Mouse (Mus musculus) neural tube, embryonic 12.5 days (tissue): ENCODE measurements at regions not wholly inside any gene's neighbourhood (a gene's known extent, or its start where the extent isn't known, plus 50 kb on each side); places are given as distances from the start of the nearest gene placed in this dataset.
A peak's percentile ranks its signal among the peaks of the same experiment; 100 is the strongest.

Experiments
- ATAC-seq: fragments of 200-750 bp; cut with Nextera tagmentation; 2 replicates; pipeline ENCODE4 v1.8.0; 2017; ENCODE audit warnings: low read depth, mild to moderate bottlenecking, moderate TSS enrichment, moderate library complexity; ENCODE audit not compliant: low FRiP score
- H3K27ac ChIP-seq: fragments of 300-500 bp; sonication (generic); 2 replicates; pipeline ENCODE4 v1.5.1; 2016
- H3K27me3 ChIP-seq: fragments of 300-500 bp; sonication (generic); replicated peaks from 2 replicates; pipeline ENCODE4 v1.6.1; 2016; ENCODE audit warnings: mild to moderate bottlenecking
- H3K36me3 ChIP-seq: fragments of 300-500 bp; sonication (generic); 2 replicates; pipeline ENCODE4 v1.6.1; 2016; ENCODE audit warnings: mild to moderate bottlenecking
- H3K4me1 ChIP-seq: fragments of 300-500 bp; sonication (generic); 2 replicates; pipeline ENCODE4 v1.6.1; 2016
- H3K4me2 ChIP-seq: fragments of 300-500 bp; sonication (generic); replicated peaks from 2 replicates; pipeline ENCODE4 v1.6.1; 2016; ENCODE audit warnings: mild to moderate bottlenecking
- H3K4me3 ChIP-seq: fragments of 300-500 bp; sonication (generic); 2 replicates; pipeline ENCODE4 v1.5.1; 2016
- H3K9ac ChIP-seq: fragments of 300-500 bp; sonication (generic); 2 replicates; pipeline ENCODE4 v1.6.1; 2016; ENCODE audit warnings: mild to moderate bottlenecking
- H3K9me3 ChIP-seq: fragments of 300-500 bp; sonication (generic); 2 replicates; pipeline ENCODE4 v1.6.1; 2016; ENCODE audit warnings: mild to moderate bottlenecking
- WGBS: fragments of 180-500 bp; shearing (Covaris S2); methylation state at CpG from one replicate; pipeline ENCODE4 v1.1.7; 2016; 5-methylcytosine and 5-hydroxymethylcytosine counted together

DNA sequence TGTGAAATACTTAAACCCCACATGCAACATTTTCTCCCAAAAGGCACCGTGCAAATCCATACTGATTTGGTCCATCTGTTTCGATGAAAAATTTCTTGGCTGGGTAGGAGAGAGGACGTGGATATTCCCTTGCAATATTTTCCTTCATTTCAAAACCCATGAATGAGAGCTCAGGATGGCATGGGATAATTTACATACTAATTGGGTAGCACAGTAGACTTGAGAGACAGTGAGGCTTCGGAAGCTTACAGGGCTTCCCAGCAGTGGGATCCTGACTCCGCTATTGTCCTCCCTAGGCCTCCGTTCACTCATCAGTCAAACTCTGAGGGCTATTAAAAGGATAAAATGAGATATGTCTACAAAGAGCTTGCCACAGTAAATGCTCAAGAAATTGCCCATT is 59.8 kb downstream of the Sox3 start:
- Histone ChIP-seq H3K27me3 (no peaks in the 10 kb centered on the region), H3K4me2 (no peak overlapping the region), H3K9ac (no peak overlapping the region), H3K27ac (no peak overlapping the region), H3K9me3 (no peaks in the 10 kb centered on the region), H3K36me3 (no peaks in the 10 kb centered on the region), H3K4me3 (no peak overlapping the region), H3K4me1 (no peaks in the 10 kb centered on the region)
- WGBS = 60% methylated on average over 6 of the region's 6 CpGs
- no peak for ATAC-seq

DNA sequence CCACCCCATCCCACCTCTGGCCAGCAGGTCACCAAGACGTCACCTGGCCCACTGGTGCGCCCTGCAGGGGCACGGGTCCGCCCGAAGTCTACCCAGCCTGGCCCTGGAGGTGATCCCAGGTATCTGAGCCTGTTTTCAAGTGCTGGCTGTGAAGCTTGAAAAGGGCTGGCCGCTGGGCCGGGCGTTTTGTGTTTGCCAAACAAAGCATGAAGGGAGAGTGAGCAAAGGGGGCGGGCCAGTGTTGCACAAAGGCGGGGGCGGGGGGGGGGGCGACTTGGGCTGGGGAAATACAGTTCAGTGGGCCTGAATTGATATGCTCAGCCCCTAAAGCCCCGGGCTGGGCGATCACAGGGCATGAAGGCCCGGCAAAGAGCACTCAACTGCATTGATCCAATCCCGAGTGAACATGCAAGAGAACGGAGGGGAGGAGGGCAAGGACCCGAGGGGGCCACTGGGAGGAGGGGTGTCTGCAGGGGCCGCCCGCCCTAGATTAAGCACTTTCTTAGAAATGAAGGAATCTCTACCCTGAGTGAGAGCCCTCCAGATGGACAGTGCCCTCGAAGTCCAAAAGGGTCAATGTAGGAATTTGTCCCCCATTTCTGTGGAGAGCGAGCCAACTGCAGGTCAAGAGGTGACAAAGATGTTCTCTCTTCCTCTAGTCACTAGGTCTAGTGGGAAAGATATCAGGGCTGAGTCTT is 61.8 kb downstream of the Sox3 start:
- no peak overlapping the region for H3K27ac ChIP-seq
- H3K4me3 ChIP-seq = no peak overlapping the region
- H3K9ac ChIP-seq = no peak overlapping the region
- no peaks in the 10 kb centered on the region for H3K9me3 ChIP-seq
- H3K36me3 ChIP-seq = no peaks in the 10 kb centered on the region
- no peaks in the 10 kb centered on the region for H3K27me3 ChIP-seq
- ATAC-seq = peak; percentile 88
- WGBS = 26% methylated on average over 22 of the region's 22 CpGs
- peak overlapping the region; percentile 43 for H3K4me2 ChIP-seq
- H3K4me1 ChIP-seq = no peaks in the 10 kb centered on the region

DNA sequence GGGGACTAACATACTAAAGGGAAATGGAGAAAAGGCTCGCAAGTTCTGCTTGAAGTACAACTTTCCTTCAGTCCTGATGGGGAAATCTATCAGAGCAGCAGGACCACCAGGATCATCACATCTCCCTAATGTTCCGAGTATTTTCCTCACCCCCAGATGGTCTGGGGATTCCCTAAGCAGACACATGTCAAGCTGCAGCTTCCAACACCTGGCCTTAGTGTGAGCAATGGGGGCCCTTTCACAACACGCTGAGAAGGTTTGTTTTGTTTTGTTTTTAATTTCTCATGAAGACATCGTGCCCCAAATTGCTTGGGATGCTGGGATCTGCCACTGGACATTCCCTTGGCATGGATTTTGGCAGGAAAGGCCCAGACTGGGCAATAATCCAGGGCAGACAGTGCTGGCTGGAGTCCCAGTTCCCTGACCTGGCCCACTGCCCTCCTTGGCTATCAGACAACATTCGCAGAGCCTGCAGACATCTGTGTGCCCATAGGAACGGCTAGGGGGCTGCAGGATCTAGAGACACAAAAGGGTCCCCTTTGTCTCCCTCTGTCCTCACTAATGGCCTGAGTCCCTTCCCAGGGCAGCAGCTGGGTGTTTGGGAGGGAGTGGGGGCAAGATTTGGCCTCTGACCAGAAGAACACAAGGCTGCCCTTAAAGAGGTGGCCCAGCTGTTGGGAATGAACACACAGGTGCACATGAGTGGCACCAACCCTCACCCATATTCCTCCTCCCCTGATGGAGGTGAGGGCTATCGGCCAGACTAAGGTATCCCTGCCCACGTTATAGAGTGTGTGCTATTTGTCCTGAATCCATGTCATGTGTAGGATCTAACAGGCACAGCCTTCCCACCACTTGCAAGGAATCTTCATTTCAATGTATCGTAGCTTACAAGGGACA is 67.8 kb downstream of the Sox3 start:
- H3K9ac ChIP-seq = no peak overlapping the region
- H3K9me3 ChIP-seq = no peaks in the 10 kb centered on the region
- 77% methylated on average over 9 of the region's 9 CpGs for WGBS
- no peak for ATAC-seq
- no peaks in the 10 kb centered on the region for H3K4me1 ChIP-seq
- no peak overlapping the region for H3K27ac ChIP-seq
- H3K27me3 ChIP-seq = no peaks in the 10 kb centered on the region
- no peaks in the 10 kb centered on the region for H3K36me3 ChIP-seq
- H3K4me2 ChIP-seq = no peak overlapping the region
- no peak overlapping the region for H3K4me3 ChIP-seq

DNA sequence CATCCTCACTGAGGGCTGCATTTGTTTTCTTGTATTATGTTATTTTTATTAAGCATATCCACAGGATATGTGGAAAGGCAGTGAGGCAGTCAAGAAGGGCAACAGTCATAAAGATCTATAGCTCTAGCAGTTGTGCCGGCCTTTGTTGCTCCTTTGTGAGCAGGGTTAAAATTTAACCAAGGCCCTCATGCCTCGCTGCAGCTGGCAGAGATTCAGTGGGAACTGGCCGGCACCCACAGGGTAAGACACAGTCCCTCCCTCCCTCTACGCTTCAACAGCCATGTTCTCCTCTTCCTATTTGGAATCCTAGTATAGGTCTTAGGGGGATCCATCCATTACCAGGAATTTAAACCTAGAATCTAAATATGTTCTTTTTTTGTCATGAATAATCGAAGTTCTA is 94.7 kb downstream of the Sox3 start:
- Histone ChIP-seq H3K9ac (no peak overlapping the region), H3K27me3 (no peaks in the 10 kb centered on the region), H3K4me2 (no peak overlapping the region), H3K4me1 (no peaks in the 10 kb centered on the region), H3K9me3 (no peaks in the 10 kb centered on the region), H3K27ac (no peak overlapping the region), H3K36me3 (no peaks in the 10 kb centered on the region), H3K4me3 (no peak overlapping the region)
- WGBS = 34% methylated on average over 5 of the region's 5 CpGs
- no peak for ATAC-seq

DNA sequence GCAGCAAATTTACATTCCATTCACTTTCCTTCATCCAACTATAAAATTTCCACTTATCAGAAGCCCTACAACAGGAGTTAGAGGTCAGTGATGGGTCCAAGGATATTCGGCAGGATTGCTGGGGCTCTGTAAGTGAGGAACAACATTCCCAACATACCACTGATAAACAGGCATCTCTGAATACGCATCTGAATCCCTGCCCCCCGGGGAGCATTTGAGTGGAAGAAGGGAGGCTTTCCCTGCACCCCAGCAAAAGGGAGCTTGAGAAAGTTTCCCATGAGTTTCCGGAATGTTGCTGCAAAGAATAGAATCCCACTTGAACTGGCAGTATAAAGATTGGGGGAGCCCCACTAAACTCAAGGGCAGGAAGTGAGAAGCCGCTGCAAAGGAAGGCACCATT is 112.5 kb downstream of the Sox3 start:
- Histone ChIP-seq H3K4me3 (no peak overlapping the region), H3K4me2 (no peak overlapping the region), H3K9me3 (no peaks in the 10 kb centered on the region), H3K27ac (no peak overlapping the region), H3K36me3 (no peaks in the 10 kb centered on the region), H3K9ac (no peak overlapping the region), H3K4me1 (no peaks in the 10 kb centered on the region), H3K27me3 (no peaks in the 10 kb centered on the region)
- 34% methylated on average over 5 of the region's 5 CpGs for WGBS
- ATAC-seq = no peak

DNA sequence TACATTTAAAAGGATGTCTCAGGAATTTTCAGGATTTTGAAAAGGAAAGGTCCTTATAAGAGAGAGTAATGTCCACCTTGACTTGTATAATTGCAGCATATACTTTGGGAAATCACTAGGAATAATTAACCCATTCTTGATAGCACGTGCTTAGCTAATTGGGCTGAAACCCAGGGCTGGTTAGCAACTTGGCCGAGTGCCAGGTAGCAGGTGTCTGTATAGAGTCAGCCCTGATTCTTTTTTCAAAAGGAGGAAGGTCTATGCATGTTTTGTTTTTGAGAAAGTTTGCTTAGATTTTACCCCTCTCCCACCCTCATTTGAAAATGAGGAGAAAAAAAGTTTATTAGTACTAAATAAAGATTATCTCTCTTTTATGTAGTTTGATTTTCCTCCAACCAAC is 113.1 kb downstream of the Sox3 start:
- H3K4me3 ChIP-seq = no peak overlapping the region
- 42% methylated on average over 2 of the region's 2 CpGs for WGBS
- no peak for ATAC-seq
- H3K27ac ChIP-seq = no peak overlapping the region
- no peaks in the 10 kb centered on the region for H3K27me3 ChIP-seq
- no peaks in the 10 kb centered on the region for H3K9me3 ChIP-seq
- H3K4me2 ChIP-seq = no peak overlapping the region
- H3K4me1 ChIP-seq = no peaks in the 10 kb centered on the region
- H3K36me3 ChIP-seq = no peaks in the 10 kb centered on the region
- no peak overlapping the region for H3K9ac ChIP-seq

DNA sequence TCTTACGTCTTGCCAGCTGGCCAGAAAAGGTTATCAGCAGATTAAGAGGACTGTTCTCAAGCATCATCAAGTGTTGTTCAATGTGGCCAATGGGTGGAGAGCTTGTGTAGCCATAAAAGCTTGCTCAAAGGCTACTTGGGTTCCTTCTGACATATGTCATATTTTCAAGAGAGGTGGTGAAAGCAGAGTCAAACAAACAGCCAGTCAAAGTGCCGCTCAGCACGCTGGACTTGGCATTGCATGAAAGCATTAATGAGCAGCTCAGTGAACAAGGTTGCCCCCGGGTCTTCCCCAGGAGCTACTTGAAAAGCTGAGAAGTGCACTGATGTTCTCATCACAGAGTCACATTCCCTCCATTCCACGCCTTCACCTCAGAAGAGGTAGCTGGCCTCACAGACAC is 119.6 kb downstream of the Sox3 start:
- H3K4me2 ChIP-seq = no peak overlapping the region
- H3K9me3 ChIP-seq = no peaks in the 10 kb centered on the region
- H3K4me3 ChIP-seq = no peak overlapping the region
- no peak overlapping the region for H3K9ac ChIP-seq
- ATAC-seq = no peak
- no peaks in the 10 kb centered on the region for H3K4me1 ChIP-seq
- H3K36me3 ChIP-seq = no peaks in the 10 kb centered on the region
- no peak overlapping the region for H3K27ac ChIP-seq
- whole genome bisulfite sequencing = 79% methylated on average over 5 of the region's 5 CpGs
- H3K27me3 ChIP-seq = no peaks in the 10 kb centered on the region

DNA sequence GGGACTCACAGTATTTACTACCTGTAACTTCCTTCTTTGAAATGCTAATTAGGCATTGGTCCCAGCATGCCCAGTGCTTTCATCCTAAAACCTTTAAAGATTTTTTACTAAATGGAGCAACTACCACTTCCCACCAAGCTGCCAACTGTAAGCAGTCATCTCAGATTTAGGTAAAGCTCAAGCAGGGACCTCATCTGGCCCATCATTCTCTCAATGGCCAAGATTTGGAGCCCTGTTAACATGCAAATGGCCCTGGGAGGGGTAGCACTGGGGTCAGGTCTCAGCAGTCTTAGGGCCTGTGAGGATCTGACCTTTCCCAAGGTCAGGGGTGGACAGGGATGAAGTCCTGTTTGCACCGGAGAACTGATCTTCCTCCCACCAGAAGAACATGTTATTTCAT is 120.8 kb downstream of the Sox3 start:
- H3K4me2 ChIP-seq = no peak overlapping the region
- H3K4me1 ChIP-seq = no peaks in the 10 kb centered on the region
- ATAC-seq = no peak
- H3K36me3 ChIP-seq = no peaks in the 10 kb centered on the region
- no peaks in the 10 kb centered on the region for H3K27me3 ChIP-seq
- no peak overlapping the region for H3K9ac ChIP-seq
- no peak overlapping the region for H3K4me3 ChIP-seq
- H3K27ac ChIP-seq = no peak overlapping the region
- 39% methylated on average over 1 of the region's 1 CpGs for WGBS
- H3K9me3 ChIP-seq = no peaks in the 10 kb centered on the region

DNA sequence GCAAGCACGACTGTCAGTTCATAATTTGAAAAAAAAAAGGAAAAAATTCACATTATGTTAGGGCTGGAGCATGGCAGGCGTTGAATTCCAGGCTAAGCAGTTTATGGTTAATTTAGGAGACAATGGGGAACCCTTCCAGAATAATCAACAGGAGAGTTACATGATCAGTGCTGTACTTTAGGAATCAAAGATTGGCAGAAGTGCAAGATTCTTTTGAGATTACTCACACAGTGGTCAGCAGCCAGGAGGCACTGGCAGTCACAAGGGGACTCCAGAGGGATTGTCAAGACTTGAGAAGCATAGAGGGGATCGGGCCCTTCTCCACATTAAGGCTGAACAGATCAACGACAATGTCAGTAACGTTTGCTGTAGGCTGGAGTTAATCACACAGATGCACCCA is 142.8 kb downstream of the Sox3 start:
- H3K4me3 ChIP-seq = no peak overlapping the region
- H3K27me3 ChIP-seq = no peaks in the 10 kb centered on the region
- H3K9ac ChIP-seq = no peak overlapping the region
- WGBS = 66% methylated on average over 5 of the region's 5 CpGs
- H3K4me1 ChIP-seq = no peaks in the 10 kb centered on the region
- no peak overlapping the region for H3K4me2 ChIP-seq
- H3K9me3 ChIP-seq = no peaks in the 10 kb centered on the region
- no peak overlapping the region for H3K27ac ChIP-seq
- no peak for ATAC-seq
- no peaks in the 10 kb centered on the region for H3K36me3 ChIP-seq

DNA sequence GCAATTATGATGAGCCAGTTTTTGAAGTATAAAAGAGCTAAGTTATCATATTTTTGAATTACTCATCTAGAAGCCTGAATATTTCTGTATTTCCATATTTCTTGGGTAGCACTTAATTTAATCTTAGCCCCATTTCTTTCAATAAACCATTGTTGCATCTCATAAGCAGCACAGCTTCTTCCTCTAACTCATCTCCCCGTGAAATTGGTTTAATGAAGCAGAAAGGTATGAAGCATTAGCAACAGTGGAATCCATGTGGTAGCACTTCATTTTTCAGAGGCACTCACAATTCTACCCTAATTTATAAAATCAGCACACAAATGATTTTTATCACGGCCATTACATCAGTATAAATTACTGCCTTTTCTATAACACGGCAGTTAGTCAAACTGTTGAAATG is 149.3 kb downstream of the Sox3 start:
- Histone ChIP-seq H3K9me3 (no peaks in the 10 kb centered on the region), H3K36me3 (no peaks in the 10 kb centered on the region), H3K27ac (no peak overlapping the region), H3K9ac (no peak overlapping the region), H3K27me3 (no peaks in the 10 kb centered on the region), H3K4me3 (no peak overlapping the region), H3K4me1 (no peaks in the 10 kb centered on the region), H3K4me2 (no peak overlapping the region)
- ATAC-seq = no peak
- WGBS = 53% methylated on average over 3 of the region's 3 CpGs

DNA sequence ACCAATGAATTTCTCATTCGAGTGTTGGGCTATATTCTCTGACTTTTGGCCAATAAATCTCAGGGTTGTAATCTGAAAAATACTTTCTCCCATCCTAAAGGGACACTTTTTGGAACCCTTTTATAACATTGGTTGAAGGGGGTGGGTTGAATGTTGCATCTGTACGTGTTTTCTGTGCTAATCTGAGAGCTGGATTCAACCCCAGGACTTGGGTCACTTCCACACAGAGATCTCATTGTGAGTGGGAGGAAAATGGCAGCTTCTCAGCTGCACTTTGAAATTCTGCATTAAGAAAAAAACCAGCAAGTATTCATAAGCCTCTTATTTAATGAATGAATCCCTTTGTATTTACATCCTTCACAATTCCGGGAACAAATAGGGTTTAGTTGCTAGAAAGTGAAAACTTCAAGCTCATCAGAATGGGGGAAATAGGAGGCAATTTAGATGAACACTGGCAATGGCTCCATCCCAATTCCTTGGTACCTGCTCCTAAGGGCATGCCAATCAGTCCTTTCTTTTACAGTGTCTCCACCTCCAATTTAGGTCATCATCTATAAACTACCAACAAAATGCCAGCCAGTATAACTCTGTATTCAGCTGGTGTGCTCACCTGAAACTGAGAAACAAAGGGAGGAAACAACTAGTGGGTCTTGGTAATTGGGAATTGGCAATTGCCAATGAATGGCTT is 150.1 kb downstream of the Sox3 start:
- no peak overlapping the region for H3K27ac ChIP-seq

DNA sequence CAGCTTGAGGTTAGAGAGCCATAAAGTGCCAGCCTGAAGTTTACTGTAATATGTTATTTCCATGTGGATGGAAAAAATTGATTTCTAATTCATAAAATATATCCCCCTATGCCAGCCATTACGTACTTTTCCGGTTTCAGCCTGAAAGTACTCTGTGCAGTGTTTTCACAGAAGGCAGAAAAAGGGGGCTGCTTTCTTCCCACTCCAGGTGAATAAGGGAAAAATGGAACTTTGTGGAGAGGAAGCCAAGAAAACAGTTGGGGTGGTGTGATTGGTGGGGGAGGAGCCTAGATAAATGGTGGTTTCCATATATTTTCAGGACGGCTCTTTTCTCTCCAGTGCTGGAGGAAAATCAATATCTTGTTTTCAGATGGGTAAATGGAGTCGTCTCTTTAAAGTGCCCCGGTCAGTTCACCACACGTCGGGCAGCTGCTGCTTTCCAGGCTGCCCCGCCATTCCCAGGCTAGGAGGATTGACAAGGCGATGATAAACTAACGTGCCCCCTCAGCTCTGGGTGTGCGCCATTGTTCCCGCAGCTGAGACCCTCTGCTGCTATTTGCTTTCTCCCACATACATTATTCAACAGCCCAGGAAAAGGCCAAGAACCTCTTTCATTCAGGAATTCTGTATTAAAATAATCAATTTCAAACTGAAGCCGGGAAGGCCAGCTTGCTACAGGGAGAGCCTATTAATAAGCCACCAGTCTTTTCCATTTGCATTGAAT is 127.1 kb upstream of the Atp11c start:
- no peak overlapping the region for H3K4me3 ChIP-seq
- no peaks in the 10 kb centered on the region for H3K27me3 ChIP-seq
- H3K27ac ChIP-seq = no peak overlapping the region; the same call in 1 of the 2 replicates
- peak overlapping the region; percentile 43 for H3K4me2 ChIP-seq
- peaks cover 5% of the 10 kb centered on the region; the same call in 1 of the 2 replicates for H3K4me1 ChIP-seq
- 30% methylated on average over 13 of the region's 13 CpGs for WGBS
- no peak overlapping the region for H3K9ac ChIP-seq
- ATAC-seq = peak; percentile 90
- no peaks in the 10 kb centered on the region for H3K36me3 ChIP-seq
- no peaks in the 10 kb centered on the region for H3K9me3 ChIP-seq

More for the DNA sequence above, 150.1 kb downstream of the Sox3 start:
- Histone ChIP-seq H3K4me3 (no peak overlapping the region), H3K27me3 (no peaks in the 10 kb centered on the region), H3K9me3 (no peaks in the 10 kb centered on the region), H3K36me3 (no peaks in the 10 kb centered on the region), H3K4me1 (no peaks in the 10 kb centered on the region), H3K4me2 (no peak overlapping the region), H3K9ac (no peak overlapping the region)
- 68% methylated on average over 3 of the region's 3 CpGs for WGBS
- no peak for ATAC-seq
